Mouse (Mus musculus): Measurements from ENCODE around the gene Ralgapb. TPM values are rescaled to one million over a fixed set of nuclear protein-coding genes. Genes with fewer than 3 reads are reported as not detected.
"Not testable (repeated sequence)": the region's sequence is repeated elsewhere in the genome, so short reads cannot be mapped to it uniquely, and the experiment has no call there.

Gene Ralgapb
- 100 to 1,000 TPM in 3 of 4 experiments, 10 to 100 TPM in 1; 97.6 to 110 (median 106) TPM for total RNA-seq (2022)

- peak; percentile 97 to 99 for DNase-seq (ENCODE audit: low spot score in 2 of 2)
Observed at GRCm38 (mm10) chr2:158409595-158410021, at the start of gene Ralgapb. Gene Ralgapb (plus strand): TSS chr2:158409848.

- peak; percentile 67 to 82 for DNase-seq (ENCODE audit: low spot score in 2 of 2)
Observed at GRCm38 (mm10) chr2:158360873-158361677, 48.6 kb upstream of the Ralgapb start.

- no peak for DNase-seq (ENCODE audit: low spot score in 2 of 2)
Observed at GRCm38 (mm10) chr2:158361678-158362320, 47.8 kb upstream of the Ralgapb start.

- DNase-seq (ENCODE audit: low spot score in 2 of 2), result no peak
Observed at GRCm38 (mm10) chr2:158364175-158364574, 45.5 kb upstream of the Ralgapb start.

- no peak for DNase-seq (ENCODE audit: low spot score in 2 of 2)
Observed at GRCm38 (mm10) chr2:158365099-158365850, 44.4 kb upstream of the Ralgapb start.

- DNase-seq (ENCODE audit: low spot score in 2 of 2), result no peak
Observed at GRCm38 (mm10) chr2:158367654-158368053, 42.0 kb upstream of the Ralgapb start.

GRCm38 (mm10) chr2:158368313-158368712, 41.3 kb upstream of the Ralgapb start:
- no peak for DNase-seq (ENCODE audit: low spot score in 2 of 2)

GRCm38 (mm10) chr2:158369474-158370172, 40.0 kb upstream of the Ralgapb start:
- DNase-seq (ENCODE audit: low spot score in 2 of 2), result no peak

- DNase-seq (ENCODE audit: low spot score in 2 of 2), result no peak
Observed at GRCm38 (mm10) chr2:158370173-158370550, 39.5 kb upstream of the Ralgapb start.

GRCm38 (mm10) chr2:158373061-158373460, 36.6 kb upstream of the Ralgapb start:
- no peak for DNase-seq (ENCODE audit: low spot score in 2 of 2)

GRCm38 (mm10) chr2:158373516-158373915, 36.1 kb upstream of the Ralgapb start:
- no peak for DNase-seq (ENCODE audit: low spot score in 2 of 2)

GRCm38 (mm10) chr2:158375443-158376122, 34.1 kb upstream of the Ralgapb start, which contains the start of gene Snhg11:
Gene Snhg11 (plus strand): TSS chr2:158375638.
- DNase-seq (ENCODE audit: low spot score in 2 of 2), result peak; percentile 90 to 92

- DNase-seq (ENCODE audit: low spot score in 2 of 2), result no peak
Observed at GRCm38 (mm10) chr2:158376123-158376687, 33.4 kb upstream of the Ralgapb start.

GRCm38 (mm10) chr2:158376798-158377197, 32.9 kb upstream of the Ralgapb start:
- no peak for DNase-seq (ENCODE audit: low spot score in 2 of 2)

GRCm38 (mm10) chr2:158377811-158378210, 31.8 kb upstream of the Ralgapb start:
- peak in 1 of 2 experiments; percentile 58 for DNase-seq (ENCODE audit: low spot score in 2 of 2)

- no peak for DNase-seq (ENCODE audit: low spot score in 2 of 2)
Observed at GRCm38 (mm10) chr2:158379354-158380078, 30.1 kb upstream of the Ralgapb start.

GRCm38 (mm10) chr2:158386072-158386471, 23.6 kb upstream of the Ralgapb start:
- no peak for DNase-seq (ENCODE audit: low spot score in 2 of 2)

GRCm38 (mm10) chr2:158389421-158389820, 20.2 kb upstream of the Ralgapb start:
- DNase-seq (ENCODE audit: low spot score in 2 of 2), result no peak

GRCm38 (mm10) chr2:158396369-158396768, 13.3 kb upstream of the Ralgapb start:
- DNase-seq (ENCODE audit: low spot score in 2 of 2), result no peak

GRCm38 (mm10) chr2:158397140-158397539, 12.5 kb upstream of the Ralgapb start:
- not testable (repeated sequence) for DNase-seq (ENCODE audit: low spot score in 2 of 2)
